Mouse (Mus musculus): ENCODE results near the gene Pimreg. TPM values are rescaled to one million over a fixed set of nuclear protein-coding genes. Genes with fewer than 3 reads are reported as not detected.

Gene Pimreg
- total and polyA plus RNA-seq, 2 experiments = 0.07 TPM; not detected in 1

DNA sequence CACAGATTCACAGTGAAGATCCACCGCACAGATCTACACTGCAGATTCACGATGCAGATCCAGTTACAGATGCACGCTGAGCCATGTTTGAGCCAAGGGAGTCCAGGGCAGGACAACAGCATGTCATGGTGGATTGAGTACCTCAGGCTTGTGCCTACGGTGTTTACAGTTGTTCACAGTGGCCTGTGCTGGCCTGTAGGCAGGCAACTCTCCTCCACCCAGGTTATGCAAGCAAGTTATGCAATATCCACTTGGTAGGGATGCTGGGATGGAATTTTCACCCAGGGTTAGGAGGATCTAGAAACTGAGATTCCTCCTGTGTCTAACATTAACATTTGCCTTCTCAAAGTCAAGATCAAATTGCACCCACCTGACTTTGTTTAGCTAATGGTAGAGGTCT is 40.8 kb downstream of the Pimreg start:
- WGBS = 65% methylated on average over 4 of the region's 4 CpGs
- no peak for TF ChIP-seq POLR2A (IDR thresholded peaks at IDR 0.05; ENCODE audit: extremely low read depth, insufficient read depth, low read length)
- TF ChIP-seq CTCF (IDR thresholded peaks at IDR 0.05; ENCODE audit: low read depth, low read length) = no peak
- Histone ChIP-seq H3K36me3 (ENCODE audit: control insufficient read depth, insufficient read depth, low read length) (no peaks in the 10 kb centered on the region), H3K79me2 (ENCODE audit: control insufficient read depth, insufficient read depth, low read length) (no peaks in the 10 kb centered on the region), H3K4me3 (ENCODE audit: insufficient read depth, low read depth, low read length) (no peak overlapping the region), H3K27me3 (ENCODE audit: control insufficient read depth, insufficient read depth, low read length) (no peaks in the 10 kb centered on the region), H3K9ac (ENCODE audit: low read depth, low read length) (no peak overlapping the region), H3K27ac (replicated peaks; ENCODE audit: insufficient read depth, low read depth, low read length) (no peak overlapping the region), H3K4me1 (ENCODE audit: control insufficient read depth, insufficient read depth, low read length) (no peaks in the 10 kb centered on the region)
- peak; percentile 11 for DNase-seq (ENCODE audit: extremely low read depth, low read depth, low spot score)

GRCm38 (mm10) chr11:72084337-72084736 is 42.5 kb downstream of the Pimreg start:
- no peaks in the 10 kb centered on the region for H3K27me3 ChIP-seq (ENCODE audit: control insufficient read depth, insufficient read depth, low read length)
- DNase-seq (ENCODE audit: extremely low read depth, low read depth, low spot score) = no peak
- no peak overlapping the region for H3K9ac ChIP-seq (ENCODE audit: low read depth, low read length)
- TF ChIP-seq POLR2A (IDR thresholded peaks at IDR 0.05; ENCODE audit: extremely low read depth, insufficient read depth, low read length) (no peak), CTCF (IDR thresholded peaks at IDR 0.05; ENCODE audit: low read depth, low read length) (no peak)
- 96% methylated on average over 15 of the region's 15 CpGs for WGBS
- H3K4me1 ChIP-seq (ENCODE audit: control insufficient read depth, insufficient read depth, low read length) = no peaks in the 10 kb centered on the region
- H3K4me3 ChIP-seq (ENCODE audit: insufficient read depth, low read depth, low read length) = no peak overlapping the region
- no peak overlapping the region for H3K27ac ChIP-seq (replicated peaks; ENCODE audit: insufficient read depth, low read depth, low read length)
- H3K36me3 ChIP-seq (ENCODE audit: control insufficient read depth, insufficient read depth, low read length) = no peaks in the 10 kb centered on the region
- no peaks in the 10 kb centered on the region for H3K79me2 ChIP-seq (ENCODE audit: control insufficient read depth, insufficient read depth, low read length)

DNA sequence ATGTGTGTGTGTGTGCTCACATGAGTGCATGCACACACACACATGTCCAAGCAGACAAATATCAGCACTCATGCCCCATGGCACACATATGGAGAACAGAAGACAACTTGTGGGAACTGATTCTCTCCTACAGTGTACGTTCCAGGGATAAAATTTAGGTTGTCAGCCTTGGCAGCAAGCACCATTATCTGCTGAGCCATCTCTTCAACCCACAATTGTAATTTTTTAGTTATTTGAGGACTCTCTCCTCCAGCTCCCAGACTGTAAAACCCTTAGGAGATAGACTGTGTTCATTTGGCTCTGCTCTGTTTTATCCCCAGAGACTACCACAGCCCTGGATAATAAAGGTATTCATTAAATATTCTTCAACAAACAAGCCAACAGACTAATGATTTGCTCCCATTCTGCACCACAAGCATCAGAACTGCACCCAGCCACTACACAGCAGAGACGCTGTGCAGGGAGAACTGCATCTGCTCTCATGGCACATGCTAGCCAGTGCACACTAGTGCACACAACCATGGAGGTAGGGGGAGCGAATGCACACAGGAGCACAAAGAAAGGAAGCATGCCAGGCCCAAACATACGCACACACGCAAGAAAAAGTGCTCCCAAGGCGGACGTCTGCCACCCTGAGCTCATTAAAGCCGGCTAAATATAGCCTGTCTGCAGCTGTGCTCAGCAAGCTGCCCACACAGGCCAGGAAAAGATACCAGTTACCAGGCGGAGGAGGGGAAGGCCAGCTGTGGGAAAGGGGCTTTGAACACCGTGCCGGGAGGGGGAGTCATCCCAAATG is 44.6 kb downstream of the Pimreg start:
- Histone ChIP-seq H3K36me3 (ENCODE audit: control insufficient read depth, insufficient read depth, low read length) (no peaks in the 10 kb centered on the region), H3K27ac (replicated peaks; ENCODE audit: insufficient read depth, low read depth, low read length) (no peak overlapping the region), H3K4me1 (ENCODE audit: control insufficient read depth, insufficient read depth, low read length) (no peaks in the 10 kb centered on the region), H3K9ac (ENCODE audit: low read depth, low read length) (no peak overlapping the region), H3K79me2 (ENCODE audit: control insufficient read depth, insufficient read depth, low read length) (no peaks in the 10 kb centered on the region), H3K27me3 (ENCODE audit: control insufficient read depth, insufficient read depth, low read length) (no peaks in the 10 kb centered on the region), H3K4me3 (ENCODE audit: insufficient read depth, low read depth, low read length) (no peak overlapping the region)
- WGBS = 71% methylated on average over 11 of the region's 11 CpGs
- DNase-seq (ENCODE audit: extremely low read depth, low read depth, low spot score) = no peak
- no peak for TF ChIP-seq CTCF (IDR thresholded peaks at IDR 0.05; ENCODE audit: low read depth, low read length)
- no peak for TF ChIP-seq POLR2A (IDR thresholded peaks at IDR 0.05; ENCODE audit: extremely low read depth, insufficient read depth, low read length)

DNA sequence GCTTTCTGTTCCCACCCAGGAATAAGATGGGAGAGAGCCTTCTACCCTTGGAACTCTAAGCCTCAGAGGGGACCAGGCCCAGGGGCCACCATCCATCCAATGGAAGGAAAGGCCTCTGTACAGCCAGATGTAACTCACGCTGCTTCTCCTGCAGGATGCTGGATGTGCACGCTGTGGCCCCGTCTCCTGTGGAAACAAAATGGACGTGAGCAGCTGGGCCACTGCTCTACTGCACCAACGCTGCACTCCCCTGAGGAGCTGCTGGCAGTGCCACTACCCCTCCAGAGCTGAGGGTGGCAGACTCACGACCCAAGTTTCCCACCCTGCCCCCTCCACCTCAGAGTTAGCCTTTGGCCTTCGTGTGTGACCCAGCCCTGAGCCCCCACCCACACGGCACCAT is 50.6 kb downstream of the Pimreg start:
- DNase-seq (ENCODE audit: extremely low read depth, low read depth, low spot score) = no peak
- WGBS = 45% methylated on average over 8 of the region's 8 CpGs

DNA sequence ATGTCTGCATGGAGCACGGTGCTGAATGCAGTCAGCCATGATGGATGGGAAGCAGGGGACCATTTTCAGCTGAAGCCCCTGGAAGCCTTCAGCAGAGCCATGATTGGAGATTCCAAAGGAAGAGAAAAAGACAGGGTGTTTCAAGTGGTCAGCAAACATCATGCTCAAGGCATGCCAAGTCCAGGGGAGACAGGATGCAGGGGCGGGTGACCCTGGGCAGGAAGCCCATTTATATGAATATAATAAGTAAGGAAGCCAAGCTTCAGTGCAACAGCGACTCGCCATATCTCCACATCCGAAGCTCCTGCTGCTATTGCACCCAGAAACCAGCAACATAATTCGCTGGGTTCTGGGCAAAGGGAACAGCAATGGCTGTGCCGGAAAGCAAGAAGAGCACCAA is 52.6 kb downstream of the Pimreg start:
- H3K27me3 ChIP-seq (ENCODE audit: control insufficient read depth, insufficient read depth, low read length) = no peaks in the 10 kb centered on the region
- no peaks in the 10 kb centered on the region for H3K36me3 ChIP-seq (ENCODE audit: control insufficient read depth, insufficient read depth, low read length)
- no peak for TF ChIP-seq CTCF (IDR thresholded peaks at IDR 0.05; ENCODE audit: low read depth, low read length)
- no peak for TF ChIP-seq POLR2A (IDR thresholded peaks at IDR 0.05; ENCODE audit: extremely low read depth, insufficient read depth, low read length)
- 62% methylated on average over 7 of the region's 7 CpGs for WGBS
- H3K79me2 ChIP-seq (ENCODE audit: control insufficient read depth, insufficient read depth, low read length) = no peaks in the 10 kb centered on the region
- no peak overlapping the region for H3K27ac ChIP-seq (replicated peaks; ENCODE audit: insufficient read depth, low read depth, low read length)
- DNase-seq (ENCODE audit: extremely low read depth, low read depth, low spot score) = no peak
- H3K9ac ChIP-seq (ENCODE audit: low read depth, low read length) = no peak overlapping the region
- H3K4me1 ChIP-seq (ENCODE audit: control insufficient read depth, insufficient read depth, low read length) = no peaks in the 10 kb centered on the region
- H3K4me3 ChIP-seq (ENCODE audit: insufficient read depth, low read depth, low read length) = no peak overlapping the region

More for the DNA sequence above, 50.6 kb downstream of the Pimreg start:
- no peak overlapping the region for H3K4me3 ChIP-seq (ENCODE audit: insufficient read depth, low read depth, low read length)
- H3K4me1 ChIP-seq (ENCODE audit: control insufficient read depth, insufficient read depth, low read length) = no peaks in the 10 kb centered on the region
- no peak overlapping the region for H3K9ac ChIP-seq (ENCODE audit: low read depth, low read length)
- no peaks in the 10 kb centered on the region for H3K27me3 ChIP-seq (ENCODE audit: control insufficient read depth, insufficient read depth, low read length)
- no peaks in the 10 kb centered on the region for H3K79me2 ChIP-seq (ENCODE audit: control insufficient read depth, insufficient read depth, low read length)
- no peaks in the 10 kb centered on the region for H3K36me3 ChIP-seq (ENCODE audit: control insufficient read depth, insufficient read depth, low read length)
- H3K27ac ChIP-seq (replicated peaks; ENCODE audit: insufficient read depth, low read depth, low read length) = no peak overlapping the region
- no peak for TF ChIP-seq CTCF (IDR thresholded peaks at IDR 0.05; ENCODE audit: low read depth, low read length)
- no peak for TF ChIP-seq POLR2A (IDR thresholded peaks at IDR 0.05; ENCODE audit: extremely low read depth, insufficient read depth, low read length)

DNA sequence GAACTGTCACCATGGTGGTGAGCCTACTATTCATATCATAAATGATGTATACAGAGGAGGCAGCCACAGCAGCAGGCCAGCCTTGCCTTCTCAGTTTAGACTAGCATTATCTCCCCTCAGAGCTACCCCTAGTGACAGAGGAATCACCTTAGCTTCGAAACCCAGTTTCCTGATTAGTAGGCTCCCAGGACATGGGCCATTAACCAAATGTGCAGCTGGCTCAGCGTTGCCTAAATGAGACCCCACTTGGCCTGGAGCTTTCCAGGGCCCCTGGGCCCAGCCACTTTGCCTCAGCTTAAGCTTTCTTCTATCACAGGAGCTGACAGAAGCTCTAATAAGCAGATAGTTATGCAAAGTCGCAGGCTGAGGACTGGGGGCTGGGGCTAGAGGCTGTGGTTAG is 54.2 kb downstream of the Pimreg start:
- H3K79me2 ChIP-seq (ENCODE audit: control insufficient read depth, insufficient read depth, low read length) = no peaks in the 10 kb centered on the region
- H3K27ac ChIP-seq (replicated peaks; ENCODE audit: insufficient read depth, low read depth, low read length) = no peak overlapping the region
- no peak for TF ChIP-seq POLR2A (IDR thresholded peaks at IDR 0.05; ENCODE audit: extremely low read depth, insufficient read depth, low read length)
- TF ChIP-seq CTCF (IDR thresholded peaks at IDR 0.05; ENCODE audit: low read depth, low read length) = no peak
- no peak for DNase-seq (ENCODE audit: extremely low read depth, low read depth, low spot score)
- no peaks in the 10 kb centered on the region for H3K27me3 ChIP-seq (ENCODE audit: control insufficient read depth, insufficient read depth, low read length)
- WGBS = 78% methylated on average over 3 of the region's 3 CpGs
- H3K4me3 ChIP-seq (ENCODE audit: insufficient read depth, low read depth, low read length) = no peak overlapping the region
- no peaks in the 10 kb centered on the region for H3K4me1 ChIP-seq (ENCODE audit: control insufficient read depth, insufficient read depth, low read length)
- H3K9ac ChIP-seq (ENCODE audit: low read depth, low read length) = no peak overlapping the region
- H3K36me3 ChIP-seq (ENCODE audit: control insufficient read depth, insufficient read depth, low read length) = no peaks in the 10 kb centered on the region

Other genes starting within 250 kb of the Pimreg start
- gene Aipl1, start 4.5 kb upstream of the Pimreg start, total RNA-seq (2014; rRNA removed) = not detected in 2 replicates
- not detected in 2 replicates for gene Aipl1, start 4.5 kb upstream of the Pimreg start, polyA plus RNA-seq (2012; rRNA removed)
- 0.07 and 0.18 TPM in 2 replicates for gene Pitpnm3, start 93.7 kb downstream of the Pimreg start, total RNA-seq (2014; rRNA removed)
- 0.02 and 0.06 TPM in 2 replicates for gene Pitpnm3, start 93.7 kb downstream of the Pimreg start, polyA plus RNA-seq (2012; rRNA removed)
- 0.13 and 0.18 TPM in 2 replicates for gene Gm43951, start 164.8 kb downstream of the Pimreg start, total RNA-seq (2014; rRNA removed)
- 0.02 and 0.05 TPM in 2 replicates for gene Gm43951, start 164.8 kb downstream of the Pimreg start, polyA plus RNA-seq (2012; rRNA removed)
- 2.1 and 2.2 TPM in 2 replicates for gene 4933427D14Rik, start 165.4 kb downstream of the Pimreg start, total RNA-seq (2014; rRNA removed)
- gene 4933427D14Rik, start 165.4 kb downstream of the Pimreg start, polyA plus RNA-seq (2012; rRNA removed) = 1.4 and 1.7 TPM in 2 replicates
- 72.9 and 80.2 TPM in 2 replicates for gene Txndc17, start 165.5 kb downstream of the Pimreg start, total RNA-seq (2014; rRNA removed)
- gene Txndc17, start 165.5 kb downstream of the Pimreg start, polyA plus RNA-seq (2012; rRNA removed) = 32.0 and 37.9 TPM in 2 replicates
- 7.1 and 8.2 TPM in 2 replicates for gene Med31, start 173.6 kb downstream of the Pimreg start, total RNA-seq (2014; rRNA removed)
- gene Med31, start 173.6 kb downstream of the Pimreg start, polyA plus RNA-seq (2012; rRNA removed) = 3.4 TPM in 2 replicates
- 0.94 and 1.1 TPM in 2 replicates for gene Slc13a5, start 225.2 kb downstream of the Pimreg start, total RNA-seq (2014; rRNA removed)
- 1.4 and 1.6 TPM in 2 replicates for gene Slc13a5, start 225.2 kb downstream of the Pimreg start, polyA plus RNA-seq (2012; rRNA removed)